Mouse (Mus musculus): Measurements from ENCODE around the gene Nol6. TPM values are rescaled to one million over a fixed set of nuclear protein-coding genes. Genes with fewer than 3 reads are reported as not detected.

Nol6 gene
- 33.1 TPM for polyA plus RNA-seq (2017; shearing (Covaris generic))

GRCm38 (mm10) chr4:41124180-41124951 is at the start of gene Nol6:
TSS of gene Nol6 (minus strand) at chr4:41124455.

GRCm38 (mm10) chr4:41135711-41136453 is 11.6 kb upstream of the Nol6 start, which contains the start of gene Ube2r2:
TSS of gene Ube2r2 (plus strand) at chr4:41135743.

GRCm38 (mm10) chr4:41097871-41098576 is 26.2 kb downstream of the Nol6 start, which contains the start of gene Aqp3:
TSS of gene Aqp3 (minus strand) at chr4:41098183.

Other genes starting within 250 kb of the Nol6 start
- not detected for gene Spink4, start 204.4 kb downstream of the Nol6 start, polyA plus RNA-seq (2017; shearing (Covaris generic))
- 153 TPM for gene Bag1, start 176.2 kb downstream of the Nol6 start, polyA plus RNA-seq (2017; shearing (Covaris generic))
- 52.9 TPM for gene Chmp5, start 176.0 kb downstream of the Nol6 start, polyA plus RNA-seq (2017; shearing (Covaris generic))
- gene Nfx1, start 153.5 kb downstream of the Nol6 start, polyA plus RNA-seq (2017; shearing (Covaris generic)) = 113 TPM
- gene Aqp7, start 76.3 kb downstream of the Nol6 start, polyA plus RNA-seq (2017; shearing (Covaris generic)) = not detected
- gene Aqp3, start 26.3 kb downstream of the Nol6 start, polyA plus RNA-seq (2017; shearing (Covaris generic)) = 9.4 TPM
- gene Ube2r2, start 11.3 kb upstream of the Nol6 start, polyA plus RNA-seq (2017; shearing (Covaris generic)) = 75.8 TPM
- gene Ubap2, start 150.7 kb upstream of the Nol6 start, polyA plus RNA-seq (2017; shearing (Covaris generic)) = 58.7 TPM
- 59.5 TPM for gene Dcaf12, start 190.4 kb upstream of the Nol6 start, polyA plus RNA-seq (2017; shearing (Covaris generic))
- gene Ubap1, start 224.5 kb upstream of the Nol6 start, polyA plus RNA-seq (2017; shearing (Covaris generic)) = 98.3 TPM

Measured in effector memory CD4-positive, alpha-beta T cell, adult 5 months (primary cell).